Mouse (Mus musculus) spleen, embryonic (tissue): ENCODE data around the gene Hoxc10.

ENCODE experiments used
- CTCF ChIA-PET: fragments of 350-600 bp; sonication (Branson Sonifier 250); formaldehyde crosslinking; loops from one replicate; lab custom pipeline; 2022; lab: Charles Lee

Gene Hoxc10

DNA sequence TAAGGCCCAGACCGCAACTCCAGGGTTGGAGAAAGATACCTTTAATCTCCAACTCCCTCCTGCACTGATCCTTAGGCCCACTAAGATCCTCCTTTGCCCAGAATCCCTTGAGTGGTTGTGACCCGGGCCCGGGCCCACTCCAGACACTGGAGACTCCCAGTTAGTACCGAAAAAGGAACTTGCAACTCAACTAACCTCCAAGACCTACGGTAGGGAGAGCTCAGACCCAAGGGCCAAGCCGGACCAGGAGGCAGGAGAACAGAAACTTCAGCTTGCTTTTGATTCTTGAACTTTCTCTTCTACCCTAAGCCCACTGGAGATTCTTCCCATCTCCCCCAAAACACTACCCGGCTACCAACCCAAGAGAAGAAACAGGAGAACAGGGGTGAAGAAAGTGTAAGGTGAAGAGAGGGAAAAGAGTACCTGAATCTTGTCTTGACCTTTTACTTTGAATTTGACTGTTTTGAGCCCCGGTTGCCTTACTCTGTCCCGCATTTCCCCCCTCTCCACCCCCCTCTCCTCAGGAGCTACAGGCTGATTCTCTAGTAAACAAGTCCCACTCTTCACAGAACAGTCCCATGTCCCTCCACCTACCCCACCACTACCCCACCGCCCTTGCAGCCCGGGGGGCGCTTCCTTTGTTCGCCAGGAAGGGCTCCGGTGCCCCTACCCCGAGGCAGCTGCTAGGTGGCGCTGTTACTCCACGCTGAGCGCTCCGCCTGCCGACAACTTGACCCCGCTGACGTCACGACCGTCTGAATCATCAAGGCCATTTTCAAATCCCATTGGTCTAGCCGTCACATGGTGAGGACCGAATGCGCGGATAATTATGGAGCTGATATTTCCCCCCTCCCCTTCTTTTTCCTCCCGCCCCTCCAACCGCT, 462 bp upstream of the Hoxc10 start:
- CTCF ChIA-PET: interaction anchor here (0.6 to 1.4 kb wide), 5 partner anchors 14 to 368 kb away, joined by 3 to 9 read pairs (median 4); no protein-coding TSS in a partner anchor

DNA sequence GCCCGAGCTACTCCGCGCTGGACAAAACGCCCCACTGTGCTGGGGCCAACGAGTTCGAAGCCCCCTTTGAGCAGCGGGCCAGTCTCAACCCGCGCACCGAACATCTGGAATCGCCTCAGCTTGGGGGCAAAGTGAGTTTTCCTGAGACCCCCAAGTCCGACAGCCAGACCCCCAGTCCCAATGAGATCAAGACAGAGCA, 615 bp downstream of the Hoxc10 start, which contains the start of gene Hoxc5:
Gene Hoxc5, plus strand, starts transcription at position 132 of the 199 bp plus-strand sequence.
- CTCF ChIA-PET: no interaction called here

DNA sequence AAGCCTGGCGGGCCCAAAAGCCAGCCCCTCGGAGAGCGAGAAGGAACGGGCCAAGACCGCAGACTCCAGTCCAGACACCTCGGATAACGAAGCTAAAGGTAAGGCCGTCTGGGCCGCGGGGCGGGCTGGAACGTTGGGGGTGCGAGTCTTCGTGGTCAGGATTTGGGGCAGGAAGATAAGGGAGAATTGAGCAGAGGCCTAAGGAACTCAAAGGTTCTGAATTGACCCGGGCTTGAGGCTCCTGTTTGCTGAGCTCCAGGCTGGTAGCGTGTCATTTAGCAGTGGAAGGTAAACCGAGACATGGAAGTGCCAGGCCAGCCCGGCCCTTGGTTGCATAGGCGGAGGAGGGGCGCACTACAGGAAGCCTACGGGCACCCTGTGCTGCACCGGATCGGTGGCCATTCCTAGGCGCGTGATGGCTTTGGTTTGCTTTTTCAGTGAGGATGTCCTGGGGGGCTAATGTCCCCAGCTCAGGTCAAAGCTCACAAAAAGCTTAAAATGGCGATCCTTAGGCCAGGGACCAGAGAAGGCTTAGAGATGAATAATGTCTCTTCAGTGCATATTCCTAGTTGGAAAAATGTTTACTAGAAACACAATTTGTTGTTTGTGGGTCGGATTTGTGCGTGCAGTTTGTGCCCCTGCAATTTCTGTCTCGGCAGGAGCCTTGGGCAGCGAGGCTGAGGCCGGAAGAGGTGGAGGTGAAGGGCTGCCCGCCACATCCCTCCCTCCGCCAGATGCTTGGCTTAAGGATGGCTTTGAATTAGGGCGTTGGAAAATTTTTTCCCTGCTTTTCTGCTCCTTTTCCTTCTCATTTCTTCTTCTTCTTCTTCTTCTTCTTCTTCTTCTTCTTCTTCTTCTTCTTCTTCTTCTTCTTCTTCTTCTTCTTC, 1.2 kb downstream of the Hoxc10 start:
- CTCF ChIA-PET: no interaction called here

DNA sequence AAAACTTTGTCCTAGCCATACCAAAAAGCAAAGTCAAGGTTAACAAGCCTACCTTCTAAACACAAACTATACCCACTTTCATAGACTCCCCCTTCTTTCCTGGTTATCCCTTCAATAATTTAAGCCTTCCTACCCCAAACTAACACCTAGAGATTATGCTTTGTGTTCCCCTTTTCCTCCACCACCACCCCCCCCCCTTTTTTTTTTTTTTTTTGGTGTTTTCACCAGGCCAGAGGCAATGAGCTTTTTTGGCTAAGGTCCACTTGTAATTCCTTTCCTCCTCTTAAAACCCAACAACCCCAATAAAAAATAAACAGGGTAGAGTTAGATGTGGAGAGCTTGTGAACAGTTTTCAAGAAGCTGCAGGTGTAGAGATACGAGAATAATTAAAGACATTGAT, 2.7 kb downstream of the Hoxc10 start:
- CTCF ChIA-PET: interaction anchor here (0.6 kb wide), 1 partner anchor 20 kb away, joined by 13 read pairs; no protein-coding TSS in a partner anchor

DNA sequence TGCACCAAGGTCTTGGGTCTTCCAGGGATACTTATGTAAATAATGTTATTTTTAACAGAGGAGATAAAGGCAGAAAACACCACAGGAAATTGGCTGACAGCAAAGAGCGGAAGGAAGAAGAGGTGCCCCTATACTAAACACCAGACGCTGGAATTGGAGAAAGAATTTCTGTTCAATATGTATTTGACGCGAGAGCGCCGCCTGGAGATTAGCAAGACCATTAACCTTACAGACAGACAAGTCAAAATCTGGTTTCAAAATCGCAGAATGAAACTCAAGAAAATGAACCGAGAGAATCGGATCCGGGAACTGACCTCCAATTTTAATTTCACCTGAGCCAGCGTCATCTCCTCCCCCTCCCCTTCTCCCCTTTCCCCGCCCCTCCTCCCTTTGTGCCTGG, 4.1 kb downstream of the Hoxc10 start:
- CTCF ChIA-PET: no interaction called here

DNA sequence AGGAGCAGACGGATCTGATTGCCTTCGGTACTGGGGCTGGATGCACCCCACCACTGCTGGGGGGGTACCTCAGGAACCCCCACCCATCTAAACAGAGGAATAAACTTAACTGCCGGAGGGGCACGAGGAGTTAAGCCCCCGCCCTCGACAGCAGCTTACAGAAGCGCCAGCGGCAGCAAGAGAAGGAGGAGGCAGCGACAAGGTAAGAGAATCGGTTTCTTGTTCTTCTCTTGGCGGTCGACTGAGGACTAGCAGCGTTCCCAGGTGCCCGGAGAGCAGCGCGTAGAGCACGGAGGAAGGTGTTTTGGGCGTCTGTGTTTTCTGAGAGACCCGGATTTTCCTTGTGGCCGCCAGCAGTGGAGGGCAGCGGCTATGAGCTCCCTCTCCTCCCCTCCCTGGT, 5.7 kb downstream of the Hoxc10 start:
- CTCF ChIA-PET: interaction anchor here (1.2 kb wide), 1 partner anchor 15 kb away, joined by 3 read pairs; no protein-coding TSS in a partner anchor

DNA sequence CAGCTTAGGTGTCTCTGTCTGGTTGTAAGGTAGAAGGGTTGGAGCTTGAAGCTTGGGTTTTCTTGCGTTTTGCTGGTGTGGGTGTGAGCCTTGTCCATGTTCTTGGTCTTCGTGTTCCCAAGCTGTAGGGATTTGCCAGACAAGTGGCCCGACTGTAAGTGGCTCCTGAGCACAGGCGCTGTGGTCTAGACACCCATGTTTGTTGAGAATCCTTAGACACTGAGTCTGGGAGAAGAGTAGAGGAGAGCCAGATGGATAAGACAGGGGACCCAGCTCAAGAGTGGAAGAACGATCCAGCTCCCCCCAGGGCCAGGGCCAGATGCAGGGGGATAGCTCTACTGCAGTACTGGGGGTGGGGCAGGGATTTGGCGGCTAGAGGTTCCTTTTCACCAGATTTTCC, 6.2 kb downstream of the Hoxc10 start:
- CTCF ChIA-PET: interaction anchor here (1.2 kb wide), 1 partner anchor 14 kb away, joined by 3 read pairs; no protein-coding TSS in a partner anchor

DNA sequence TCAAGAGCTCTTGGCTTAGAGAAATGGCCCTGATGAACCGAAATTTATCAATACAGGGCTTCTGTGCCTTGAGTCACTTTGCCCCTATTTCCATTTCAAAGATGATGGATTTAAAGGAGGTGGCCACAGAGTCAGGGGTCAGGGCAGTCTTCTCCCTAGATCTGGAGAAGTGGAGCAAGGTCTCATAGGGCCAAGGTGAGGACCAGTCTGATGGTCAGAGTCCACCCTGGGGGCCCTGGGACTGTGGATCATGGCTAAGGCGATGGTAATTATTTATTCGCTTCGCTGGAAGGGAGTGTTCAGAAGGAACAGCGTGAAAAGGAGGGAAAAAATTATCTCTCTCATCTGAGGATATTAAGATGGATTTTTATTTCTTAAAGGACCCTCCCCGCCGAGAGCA, 8.4 kb downstream of the Hoxc10 start:
- CTCF ChIA-PET: interaction anchor here (0.6 kb wide), 1 partner anchor 317 kb away, joined by 11 read pairs; no protein-coding TSS in a partner anchor

DNA sequence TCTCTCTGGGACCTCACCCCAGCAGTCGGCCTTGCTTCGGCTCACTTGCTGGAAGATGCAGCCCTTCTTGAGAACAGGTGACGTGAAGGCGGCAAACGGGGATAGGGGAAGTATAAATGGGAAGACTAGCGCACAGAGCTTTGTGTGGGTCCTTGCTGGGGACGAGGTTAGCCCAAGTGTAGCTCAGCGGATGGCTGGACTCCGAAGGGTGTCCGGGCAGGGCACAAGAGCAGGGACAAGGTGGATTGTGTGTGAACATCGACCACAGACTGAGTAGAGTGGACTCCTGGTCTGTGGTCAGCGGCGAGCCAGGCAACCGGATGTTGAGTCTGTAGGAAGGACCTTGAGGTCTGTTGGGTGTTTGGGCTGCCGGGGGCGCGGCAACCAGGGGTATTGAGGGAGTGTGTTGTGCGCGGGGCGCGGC, 9.1 kb downstream of the Hoxc10 start:
- CTCF ChIA-PET: no interaction called here

DNA sequence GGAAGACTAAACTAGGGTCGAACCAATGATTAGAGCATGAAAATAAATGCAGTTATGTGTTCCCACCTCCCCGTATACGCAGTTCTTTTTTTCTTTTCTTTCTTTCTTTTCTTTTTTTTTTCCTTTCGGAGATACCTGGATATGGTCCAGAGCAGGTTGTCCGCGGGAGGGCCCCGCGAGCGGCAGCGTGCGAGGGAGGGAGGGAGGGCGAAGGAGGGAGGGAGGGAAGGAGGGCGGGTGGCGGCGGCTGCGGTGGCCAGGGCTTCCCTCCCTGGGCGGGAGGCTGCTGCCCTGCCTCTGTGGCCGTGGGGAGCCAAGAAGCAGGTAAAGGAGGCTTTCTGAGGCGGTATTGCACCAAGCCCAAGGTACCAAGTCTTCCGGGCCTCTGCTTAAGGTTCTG, 9.6 kb downstream of the Hoxc10 start, which contains the start of gene Hoxc9:
Gene Hoxc9, plus strand, starts transcription at position 269 of the 400 bp plus-strand sequence.
- CTCF ChIA-PET: interaction anchor here (0.6 kb wide), 1 partner anchor 26 kb away, joined by 5 read pairs; no protein-coding TSS in a partner anchor

DNA sequence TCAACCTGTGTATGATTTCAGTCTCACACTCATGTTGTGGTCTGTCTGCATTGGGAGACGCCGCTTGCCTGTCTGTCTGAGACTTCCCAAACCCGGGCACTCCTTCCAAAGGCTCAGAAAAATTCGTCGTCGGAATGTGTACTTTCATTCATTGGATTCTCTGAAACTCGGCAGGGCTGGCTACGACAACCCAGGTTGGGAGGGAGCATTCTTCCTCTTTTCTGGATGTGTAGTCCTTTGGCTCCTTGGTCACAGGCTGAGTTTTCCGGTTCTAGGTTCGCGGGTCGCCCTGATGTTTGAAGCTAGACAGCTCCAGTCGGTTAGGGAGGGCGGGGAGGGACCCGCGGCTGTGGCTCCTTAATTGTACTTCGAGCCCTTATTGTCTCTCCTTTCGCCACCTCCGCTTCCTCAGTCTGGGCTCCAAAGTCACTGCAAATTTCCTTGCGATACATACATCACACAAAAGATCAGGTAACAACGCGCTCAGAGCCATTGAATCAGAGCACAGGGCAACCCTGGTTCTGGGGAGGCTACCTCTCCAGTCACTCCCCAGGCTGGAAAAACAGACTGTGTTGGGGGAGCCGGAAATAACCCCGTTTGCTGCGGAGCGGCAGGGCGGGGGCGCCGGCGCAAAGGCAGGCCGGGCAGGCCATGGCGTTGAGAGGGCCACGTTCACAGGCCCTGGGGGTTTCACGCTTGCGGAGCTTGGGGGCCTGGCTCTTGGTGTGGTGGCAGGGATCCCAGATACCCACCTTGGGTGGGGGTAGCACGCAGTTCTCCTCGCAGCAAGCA, 10.2 kb downstream of the Hoxc10 start:
- CTCF ChIA-PET: interaction anchor here (0.6 to 0.9 kb wide), 2 partner anchors 26 to 188 kb away, joined by 3 to 5 read pairs; no protein-coding TSS in a partner anchor

DNA sequence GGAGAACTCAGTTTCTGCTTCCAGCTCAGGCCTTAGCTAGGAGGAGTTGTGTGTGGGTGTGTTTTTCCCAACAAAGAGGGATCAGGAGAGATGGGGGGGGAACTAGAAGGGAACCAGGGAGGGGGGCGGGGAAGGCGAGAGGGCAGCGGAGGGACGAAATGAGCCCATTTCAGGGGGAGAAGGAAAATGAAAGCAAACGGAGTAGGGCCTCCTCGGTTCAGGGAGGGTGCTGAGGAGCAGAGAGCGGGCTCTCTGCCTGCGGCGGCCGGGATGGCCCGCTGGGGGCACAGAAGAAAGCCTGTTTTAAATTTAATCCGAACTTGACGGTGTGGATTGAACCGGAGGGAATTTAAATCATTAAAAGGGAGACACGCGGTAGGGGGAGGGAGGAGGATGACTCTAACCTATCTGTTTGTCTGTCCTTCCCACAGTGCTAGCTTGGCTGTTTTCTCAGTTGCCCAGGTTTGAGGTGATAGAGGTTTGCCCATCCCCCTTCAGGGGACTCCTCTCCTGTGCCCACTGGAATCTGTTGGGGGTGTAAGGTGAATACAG, 10.9 kb downstream of the Hoxc10 start:
- CTCF ChIA-PET: interaction anchor here (0.9 kb wide), 1 partner anchor 188 kb away, joined by 3 read pairs; no protein-coding TSS in a partner anchor

DNA sequence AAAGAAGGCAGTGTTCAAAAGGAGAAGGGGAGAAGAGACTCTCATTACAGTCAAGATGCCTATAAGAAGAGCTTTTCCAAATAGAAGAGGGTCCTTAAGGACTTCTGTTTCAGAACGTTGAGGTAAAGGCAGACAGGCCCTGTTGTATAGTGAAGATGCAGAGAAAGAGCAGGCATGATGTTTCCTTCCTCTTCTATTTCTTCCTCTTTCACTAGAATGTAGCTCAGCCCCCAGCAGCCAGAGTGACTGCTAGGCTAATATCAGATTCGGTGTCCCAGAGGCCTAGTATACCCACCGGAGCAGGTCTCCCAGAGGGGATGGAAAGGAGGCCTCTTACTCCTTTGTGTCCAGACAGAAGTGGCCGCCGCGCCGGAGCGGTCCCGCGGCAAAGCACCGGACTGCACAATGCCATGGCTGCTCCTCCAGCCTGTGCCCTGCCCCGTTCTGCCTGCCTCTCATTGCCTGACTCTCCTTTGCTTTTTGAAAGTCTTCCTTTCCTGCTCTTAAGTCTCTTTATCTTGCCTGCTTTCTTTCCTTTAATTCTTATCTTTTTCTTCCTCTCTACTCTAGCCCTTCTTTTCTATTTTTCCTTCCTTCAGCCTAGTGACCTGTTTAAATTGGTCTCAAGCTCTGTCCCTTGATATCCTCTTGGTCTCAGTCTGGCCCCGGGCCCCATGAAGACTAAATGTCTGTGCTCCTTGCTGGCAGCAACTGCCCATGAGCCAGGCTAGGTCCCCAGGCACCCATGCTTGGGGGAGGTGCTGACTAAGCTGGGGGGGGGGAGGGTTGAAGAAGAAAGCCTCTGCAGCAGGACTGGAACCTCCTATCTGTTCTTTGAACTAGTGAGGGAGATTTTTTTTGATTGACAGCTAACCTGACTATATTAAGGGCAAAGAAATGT, 12.3 kb downstream of the Hoxc10 start:
- CTCF ChIA-PET: interaction anchor here (1.5 kb wide), 1 partner anchor 14 kb away, joined by 3 read pairs; no protein-coding TSS in a partner anchor

DNA sequence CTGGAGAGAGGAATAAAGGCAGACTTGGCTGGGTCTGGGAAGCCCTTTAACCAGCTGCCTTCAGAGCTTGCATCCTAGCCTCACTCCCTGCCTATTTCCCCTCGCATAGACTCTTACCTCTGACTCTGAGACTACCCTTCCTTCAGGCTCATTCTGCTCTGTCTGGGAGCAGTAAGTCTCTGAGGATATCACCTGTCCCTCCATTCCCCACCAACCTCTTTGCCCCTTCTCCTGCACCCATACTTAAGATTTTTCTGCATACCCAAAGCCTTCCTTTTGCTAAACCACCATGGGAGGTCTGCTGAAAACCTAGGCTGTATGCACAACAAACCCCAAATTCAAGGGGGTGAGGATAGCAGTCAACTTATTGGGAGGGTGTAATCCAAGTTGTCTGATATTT, 13.3 kb downstream of the Hoxc10 start:
- CTCF ChIA-PET: interaction anchor here (1.5 kb wide), 1 partner anchor 15 kb away, joined by 3 read pairs; no protein-coding TSS in a partner anchor

DNA sequence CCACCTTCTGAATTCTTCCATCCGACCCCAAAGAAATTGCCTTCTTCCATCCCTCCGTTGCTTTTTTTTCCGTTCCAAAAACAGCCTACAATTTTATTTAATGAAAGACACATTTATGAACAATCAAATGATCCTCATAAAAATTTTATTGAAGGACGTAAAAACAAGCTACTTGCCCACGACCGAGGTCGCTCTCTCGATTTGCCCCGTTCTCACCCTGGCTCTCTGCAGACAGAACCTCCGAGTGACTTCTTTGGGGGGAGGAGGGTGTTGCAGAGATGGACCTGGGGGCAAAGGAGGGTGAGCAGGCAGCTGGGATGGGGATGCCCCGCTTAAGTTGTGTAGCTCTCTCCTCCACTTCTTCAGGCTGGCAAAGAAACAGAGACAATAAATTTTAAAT, 13.8 kb downstream of the Hoxc10 start:
- CTCF ChIA-PET: interaction anchor here (1.5 kb wide), 1 partner anchor 15 kb away, joined by 3 read pairs; no protein-coding TSS in a partner anchor

DNA sequence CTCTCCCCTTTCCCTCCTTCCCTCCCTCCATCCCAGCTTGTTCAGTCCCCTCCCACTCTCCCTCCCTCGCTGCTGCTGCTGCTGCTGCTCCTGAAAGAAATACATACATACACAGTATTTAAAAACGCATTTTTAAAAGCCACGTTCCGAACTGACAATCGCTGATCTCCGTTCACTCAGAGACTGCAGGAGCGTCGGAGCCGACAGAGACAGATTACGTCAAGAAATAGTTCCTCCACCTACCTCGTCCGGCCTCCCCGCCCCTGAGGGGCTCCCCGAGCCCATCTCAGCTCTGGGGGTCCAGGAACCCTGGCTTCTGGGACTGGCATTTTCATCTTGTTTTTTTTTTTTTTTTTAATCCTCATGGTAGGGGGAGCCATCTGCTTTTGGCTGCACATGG, 14.3 kb downstream of the Hoxc10 start:
- CTCF ChIA-PET: interaction anchor here (1.5 kb wide), 1 partner anchor 16 kb away, joined by 3 read pairs; no protein-coding TSS in a partner anchor

DNA sequence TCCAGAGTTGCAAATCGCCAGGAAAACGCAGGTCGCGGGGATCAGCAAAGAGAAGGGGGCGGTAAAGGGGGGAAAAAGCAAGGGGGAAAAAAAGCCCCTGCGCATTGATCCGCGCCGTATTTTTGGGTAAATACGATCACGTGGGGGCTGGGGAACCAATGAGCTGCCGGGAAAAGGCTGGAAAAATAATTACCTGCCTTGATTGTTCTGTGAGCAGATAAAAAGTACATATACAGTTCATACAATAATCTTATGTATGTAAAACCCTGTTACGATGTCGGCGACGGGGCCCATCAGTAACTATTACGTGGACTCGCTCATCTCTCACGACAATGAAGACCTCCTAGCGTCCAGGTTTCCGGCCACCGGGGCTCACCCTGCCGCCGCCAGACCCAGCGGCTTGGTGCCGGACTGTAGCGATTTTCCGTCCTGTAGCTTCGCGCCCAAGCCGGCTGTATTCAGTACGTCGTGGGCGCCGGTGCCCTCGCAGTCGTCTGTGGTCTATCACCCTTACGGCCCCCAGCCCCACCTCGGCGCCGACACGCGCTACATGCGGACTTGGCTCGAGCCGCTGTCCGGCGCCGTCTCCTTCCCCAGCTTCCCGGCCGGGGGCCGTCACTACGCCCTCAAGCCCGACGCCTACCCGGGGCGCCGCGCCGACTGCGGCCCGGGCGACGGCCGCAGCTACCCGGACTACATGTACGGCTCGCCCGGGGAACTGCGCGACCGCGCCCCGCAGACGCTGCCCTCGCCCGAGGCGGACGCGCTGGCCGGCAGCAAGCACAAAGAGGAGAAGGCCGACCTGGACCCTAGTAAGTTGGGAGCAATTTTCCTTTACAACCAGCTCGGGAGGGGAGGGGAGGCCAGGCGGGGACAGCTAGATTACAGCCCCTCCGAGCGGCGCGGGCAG, 15.0 kb downstream of the Hoxc10 start:
- CTCF ChIA-PET: no interaction called here

DNA sequence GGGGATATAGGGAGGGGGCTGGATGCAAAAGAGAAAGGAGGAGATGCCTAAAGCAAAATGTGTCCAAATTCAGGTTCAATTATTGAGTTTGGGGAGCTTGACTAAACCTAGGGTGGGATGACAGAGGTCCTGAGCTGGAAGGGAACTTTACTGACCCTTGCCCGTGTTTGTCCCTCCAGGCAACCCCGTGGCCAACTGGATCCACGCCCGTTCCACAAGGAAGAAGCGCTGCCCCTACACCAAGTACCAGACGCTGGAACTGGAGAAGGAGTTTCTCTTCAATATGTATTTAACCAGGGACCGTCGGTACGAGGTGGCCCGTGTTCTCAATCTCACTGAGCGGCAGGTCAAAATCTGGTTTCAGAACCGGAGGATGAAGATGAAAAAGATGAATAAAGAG, 17.1 kb downstream of the Hoxc10 start:
- CTCF ChIA-PET: no interaction called here
